In genomic region chr3:103169771-103170170, GRCm38 (mm10) we compare ENCODE assay signal across 9 mouse cellular contexts. TPM values are rescaled to one million over a fixed set of nuclear protein-coding genes. Genes with fewer than 3 reads are reported as not detected.
DNase-seq lines count a peak whose midpoint lies in the region; ATAC-seq and TF ChIP-seq lines count a peak whose summit lies in the region.
"Had no signal": no experiment of that assay in that cellular context is flagged by ENCODE, and none has a peak within 500 bp of the region (broad histone marks: within the 10 kb centered on the region; RNA-seq: fewer than 3 reads in every experiment).

No protein-coding gene starts in this region.

- DNase-seq in adrenal gland, postnatal 36 days: peak; percentile 82 to 87
- peak; percentile 90 for DNase-seq in embryonic facial prominence, embryonic 14.5 days (ENCODE audit: low spot score)
- DNase-seq in heart, postnatal 4 days: peak; percentile 90
- DNase-seq in left cerebral cortex, postnatal 10 days (ENCODE audit: extremely low spot score in 1 of 2, low spot score in 2 of 2): peak; percentile 61 to 87
- DNase-seq in neural tube, embryonic 11.5 days (ENCODE audit: low spot score): peak; percentile 87
- DNase-seq in testis, postnatal 14 days (ENCODE audit: low spot score): peak; percentile 48

- no peak overlapping the region for H3K27ac ChIP-seq in intestine, postnatal 0 days (ENCODE audit: low read depth, low read length)
- H3K27ac ChIP-seq in intestine, embryonic 16.5 days (ENCODE audit: low read length): no peak overlapping the region
- H3K27ac ChIP-seq in embryonic facial prominence, embryonic 14.5 days (replicated peaks; ENCODE audit: low read depth, low read length): no peak overlapping the region
- H3K27ac ChIP-seq in neural tube, embryonic 11.5 days (ENCODE audit: low read depth, low read length): no peak overlapping the region
- H3K27ac ChIP-seq: embryonic facial prominence, embryonic 15.5 days had no signal

- no peak for ATAC-seq in intestine, postnatal 0 days
- no peak for ATAC-seq in intestine, embryonic 16.5 days
- ATAC-seq in embryonic facial prominence, embryonic 14.5 days (ENCODE audit: low read depth): no peak
- ATAC-seq in neural tube, embryonic 11.5 days (ENCODE audit: insufficient read depth, low FRiP score, low TSS enrichment): no peak

- no peaks in the 10 kb centered on the region for H3K9me3 ChIP-seq in intestine, postnatal 0 days (ENCODE audit: control insufficient read depth)
- no peaks in the 10 kb centered on the region for H3K9me3 ChIP-seq in intestine, embryonic 16.5 days (ENCODE audit: control insufficient read depth, low read length)
- H3K9me3 ChIP-seq in embryonic facial prominence, embryonic 14.5 days (ENCODE audit: control insufficient read depth, low read length): no peaks in the 10 kb centered on the region
- no peaks in the 10 kb centered on the region for H3K9me3 ChIP-seq in neural tube, embryonic 11.5 days (ENCODE audit: control insufficient read depth, low read length)
- H3K9me3 ChIP-seq: embryonic facial prominence, embryonic 15.5 days had no signal

- no peak overlapping the region for H3K4me3 ChIP-seq in intestine, postnatal 0 days (ENCODE audit: low read depth, low read length)
- no peak overlapping the region for H3K4me3 ChIP-seq in intestine, embryonic 16.5 days (ENCODE audit: low read length)
- no peak overlapping the region for H3K4me3 ChIP-seq in embryonic facial prominence, embryonic 14.5 days (ENCODE audit: low read depth, low read length)
- no peak overlapping the region for H3K4me3 ChIP-seq in neural tube, embryonic 11.5 days (ENCODE audit: low read depth, low read length)
- H3K4me3 ChIP-seq: embryonic facial prominence, embryonic 15.5 days had no signal

- TF ChIP-seq CTCF in intestine, postnatal 0 days (IDR thresholded peaks at IDR 0.05; ENCODE audit: low read depth): peak; percentile 86

- WGBS in intestine, postnatal 0 days: 25% methylated on average over 4 of the region's 4 CpGs
- WGBS in intestine, embryonic 16.5 days: 27% methylated on average over 4 of the region's 4 CpGs
- WGBS in embryonic facial prominence, embryonic 14.5 days: 15% methylated on average over 4 of the region's 4 CpGs
- 11% methylated on average over 4 of the region's 4 CpGs for WGBS in neural tube, embryonic 11.5 days

- H3K9ac ChIP-seq in intestine, postnatal 0 days (ENCODE audit: low read depth, low read length): no peak overlapping the region
- no peak overlapping the region for H3K9ac ChIP-seq in intestine, embryonic 16.5 days (ENCODE audit: low read depth, low read length)
- no peak overlapping the region for H3K9ac ChIP-seq in embryonic facial prominence, embryonic 14.5 days (ENCODE audit: low read depth, low read length)
- no peak overlapping the region for H3K9ac ChIP-seq in neural tube, embryonic 11.5 days (ENCODE audit: low read length)
- H3K9ac ChIP-seq: embryonic facial prominence, embryonic 15.5 days had no signal

- peaks cover 3% of the 10 kb centered on the region; the same call in 1 of the 2 replicates for H3K4me1 ChIP-seq in intestine, postnatal 0 days (replicated peaks; ENCODE audit: control insufficient read depth, insufficient read depth, low read length)
- H3K4me1 ChIP-seq in intestine, embryonic 16.5 days (ENCODE audit: control insufficient read depth, insufficient read depth, low read length): peaks cover 12% of the 10 kb centered on the region
- H3K4me1 ChIP-seq in embryonic facial prominence, embryonic 14.5 days (ENCODE audit: control insufficient read depth, insufficient read depth, low read length): peaks cover 11% of the 10 kb centered on the region
- peaks cover 3% of the 10 kb centered on the region; the same call in 1 of the 2 replicates for H3K4me1 ChIP-seq in neural tube, embryonic 11.5 days (ENCODE audit: control insufficient read depth, insufficient read depth, low read length)

- peaks cover 13% of the 10 kb centered on the region for H3K36me3 ChIP-seq in intestine, postnatal 0 days (ENCODE audit: control insufficient read depth, insufficient read depth)
- 0 out of 2 replicates have a peak, but pooled peaks cover 5% of the 10 kb centered on the region for H3K36me3 ChIP-seq in intestine, embryonic 16.5 days (ENCODE audit: control insufficient read depth, insufficient read depth, low read length)
- H3K36me3 ChIP-seq in embryonic facial prominence, embryonic 14.5 days (ENCODE audit: control insufficient read depth, insufficient read depth, low read length): peaks cover 31% of the 10 kb centered on the region
- no peaks in the 10 kb centered on the region; the same call in 1 of the 2 replicates for H3K36me3 ChIP-seq in neural tube, embryonic 11.5 days (ENCODE audit: control insufficient read depth, insufficient read depth, low read length)

- no peak overlapping the region for H3K4me2 ChIP-seq in intestine, postnatal 0 days (replicated peaks; ENCODE audit: low read depth)
- H3K4me2 ChIP-seq in intestine, embryonic 16.5 days (ENCODE audit: low read depth, low read length): no peak overlapping the region
- H3K4me2 ChIP-seq in embryonic facial prominence, embryonic 14.5 days (ENCODE audit: low read depth, low read length): no peak overlapping the region
- no peak overlapping the region for H3K4me2 ChIP-seq in neural tube, embryonic 11.5 days (ENCODE audit: low read depth)
- H3K4me2 ChIP-seq: embryonic facial prominence, embryonic 15.5 days had no signal

- no peaks in the 10 kb centered on the region for H3K27me3 ChIP-seq in intestine, postnatal 0 days (replicated peaks; ENCODE audit: control insufficient read depth, insufficient read depth, low read length)
- H3K27me3 ChIP-seq in intestine, embryonic 16.5 days (replicated peaks; ENCODE audit: control insufficient read depth, insufficient read depth, low read length): no peaks in the 10 kb centered on the region
- H3K27me3 ChIP-seq in embryonic facial prominence, embryonic 14.5 days (replicated peaks; ENCODE audit: control insufficient read depth, insufficient read depth, low read length): no peaks in the 10 kb centered on the region
- no peaks in the 10 kb centered on the region for H3K27me3 ChIP-seq in neural tube, embryonic 11.5 days (ENCODE audit: control insufficient read depth, insufficient read depth, low read length)
- H3K27me3 ChIP-seq: embryonic facial prominence, embryonic 15.5 days had no signal

- intact Hi-C loops in left cerebral cortex, postnatal 10 days (cut with DNase I): loop anchor here (2.0 to 10.0 kb wide), 3 partner anchors 111 to 915 kb away; partner anchors contain the start of gene Nras

RNA-seq across cellular contexts. Expression of gene Bcas2, which starts 1.7 kb away (rescaled TPM):
- polyA plus RNA-seq in intestine, postnatal 0 days (2015; fragmentation: Nextera tagmentation; extraction: Ambion mirVana): 88.7 and 93.5 TPM in 2 replicates
- polyA plus RNA-seq in intestine, embryonic 16.5 days (2015; fragmentation: Nextera tagmentation; extraction: Ambion mirVana): 153 and 173 TPM in 2 replicates
- total RNA-seq in adrenal gland, postnatal 36 days (2021): 10 to 100 TPM; 55.9 to 56.4 TPM
- polyA plus RNA-seq in embryonic facial prominence, embryonic 14.5 days (2014; fragmentation: Nextera tagmentation; extraction: Ambion mirVana): 143 and 163 TPM in 2 replicates
- 10 to 100 TPM; 62.0 to 67.9 TPM for total RNA-seq in heart, postnatal 4 days (2021)
- 10 to 100 TPM; 69.6 to 77.7 TPM for total RNA-seq in left cerebral cortex, postnatal 10 days (2021)
- 210 and 233 TPM in 2 replicates for polyA plus RNA-seq in neural tube, embryonic 11.5 days (2014; fragmentation: Nextera tagmentation; extraction: Ambion mirVana)
